Mouse (Mus musculus) lung, postnatal 4 days (tissue): ENCODE data around the gene Mmel1.

Experiments
- DNase-seq, 2 experiments: peaks; one replicate each; pipeline ENCODE4 v3.0.0; 2021

The Mmel1 gene

GRCm38 (mm10) chr4:154864961-154865760, 4.2 kb upstream of the Mmel1 start:
- DNase-seq, result peak in 1 of 2 experiments; percentile 53

- peak in 1 of 2 experiments; percentile 18 for DNase-seq
These were observed 3.0 kb upstream of the Mmel1 start for GRCm38 (mm10) chr4:154866391-154866790.

GRCm38 (mm10) chr4:154867257-154867656, 2.1 kb upstream of the Mmel1 start:
- DNase-seq, result peak in 1 of 2 experiments; percentile 14

GRCm38 (mm10) chr4:154870721-154871120, 1.3 kb downstream of the Mmel1 start:
- DNase-seq, result peak in 1 of 2 experiments; percentile 9

- peak in 1 of 2 experiments; percentile 21 for DNase-seq
These were observed 2.4 kb downstream of the Mmel1 start for GRCm38 (mm10) chr4:154871757-154872251.

- DNase-seq, result no peak
These were observed 3.8 kb downstream of the Mmel1 start for GRCm38 (mm10) chr4:154873186-154873585.

- peak; percentile 91 to 94 for DNase-seq
These were observed 8.6 kb downstream of the Mmel1 start for GRCm38 (mm10) chr4:154877864-154878548.

- peak in 1 of 2 experiments; percentile 66 for DNase-seq
These were observed 11.3 kb downstream of the Mmel1 start for GRCm38 (mm10) chr4:154880730-154881129.

- peak in 1 of 2 experiments; percentile 27 for DNase-seq
These were observed 12.8 kb downstream of the Mmel1 start for GRCm38 (mm10) chr4:154882014-154882659.

GRCm38 (mm10) chr4:154885416-154885815, 16.0 kb downstream of the Mmel1 start:
- DNase-seq, result no peak

- peak in 1 of 2 experiments; percentile 20 for DNase-seq
These were observed 17.6 kb downstream of the Mmel1 start for GRCm38 (mm10) chr4:154886876-154887592.

- DNase-seq, result peak in 1 of 2 experiments; percentile 14
These were observed 18.3 kb downstream of the Mmel1 start for GRCm38 (mm10) chr4:154887593-154888250.

GRCm38 (mm10) chr4:154890887-154891286, 21.5 kb downstream of the Mmel1 start:
- DNase-seq, result peak in 1 of 2 experiments; percentile 29

GRCm38 (mm10) chr4:154895549-154895948, 26.2 kb downstream of the Mmel1 start:
- peak in 1 of 2 experiments; percentile 4 for DNase-seq

- DNase-seq, result peak in 1 of 2 experiments; percentile 21
These were observed 28.5 kb downstream of the Mmel1 start for GRCm38 (mm10) chr4:154897676-154898465.

- peak; percentile 83 to 86 for DNase-seq
These were observed 29.4 kb downstream of the Mmel1 start, which contains the start of gene Fam213b for GRCm38 (mm10) chr4:154898506-154899446. Gene Fam213b (minus strand): TSS chr4:154899135.

- no peak for DNase-seq
These were observed 33.0 kb downstream of the Mmel1 start for GRCm38 (mm10) chr4:154902371-154902770.

- peak; percentile 88 for DNase-seq
These were observed 35.0 kb downstream of the Mmel1 start for GRCm38 (mm10) chr4:154904185-154905071.

GRCm38 (mm10) chr4:154907833-154908232, 38.4 kb downstream of the Mmel1 start:
- DNase-seq, result peak; percentile 78 to 85
